Mouse (Mus musculus) liver, adult 2 months (tissue): ENCODE results near the gene Chmp6. TPM values are rescaled to one million over a fixed set of nuclear protein-coding genes. Genes with fewer than 3 reads are reported as not detected.
A peak's percentile ranks its signal among the peaks of the same experiment; 100 is the strongest.

Source experiments
- DNase-seq: peaks from one replicate; pipeline ENCODE4 v3.0.0-alpha.2; 2011; ENCODE audit warnings: low read depth, low spot score; ENCODE audit errors: extremely low read depth
- H3K27ac ChIP-seq: fragments of 200-500 bp; replicated peaks from 2 replicates; pipeline ENCODE4 v1.5.1; 2012; ENCODE audit warnings: low read depth, mild to moderate bottlenecking, control low read depth, inconsistent platforms, low read length; ENCODE audit not compliant: insufficient read depth
- H3K27me3 ChIP-seq: fragments of 200-500 bp; 2 replicates; pipeline ENCODE4 v1.6.1; 2012; ENCODE audit warnings: mild to moderate bottlenecking, moderate library complexity, low read length, inconsistent platforms; ENCODE audit not compliant: control insufficient read depth, insufficient read depth
- H3K36me3 ChIP-seq: fragments of 200-500 bp; 2 replicates; pipeline ENCODE4 v1.6.1; 2012; ENCODE audit warnings: low read length, inconsistent platforms; ENCODE audit not compliant: control insufficient read depth, insufficient read depth
- H3K4me1 ChIP-seq: fragments of 200-500 bp; 2 replicates; pipeline ENCODE4 v1.6.1; 2011; ENCODE audit warnings: low read length; ENCODE audit not compliant: control insufficient read depth, insufficient read depth
- H3K4me3 ChIP-seq: fragments of 200-500 bp; 2 replicates; pipeline ENCODE4 v1.5.1; 2011; ENCODE audit warnings: low read depth, mild to moderate bottlenecking, control low read depth, low read length, moderate library complexity; ENCODE audit not compliant: insufficient read depth
- H3K79me2 ChIP-seq: fragments of 200-500 bp; 2 replicates; pipeline ENCODE4 v1.6.1; 2012; ENCODE audit warnings: inconsistent platforms, mild to moderate bottlenecking, low read length, moderate library complexity; ENCODE audit not compliant: control insufficient read depth, insufficient read depth
- H3K9ac ChIP-seq: fragments of 200-500 bp; 2 replicates; pipeline ENCODE4 v1.6.1; 2012; ENCODE audit warnings: low read depth, mild to moderate bottlenecking, control low read depth, inconsistent platforms, low read length
- CTCF ChIP-seq: fragments of 200-500 bp; IDR thresholded peaks from 2 replicates; pipeline ENCODE4 v1.5.1; 2011; ENCODE audit warnings: low read depth, low read length, control low read depth
- POLR2A ChIP-seq: fragments of 200-500 bp; IDR thresholded peaks from 2 replicates; pipeline ENCODE4 v1.6.1; 2011; ENCODE audit warnings: low read length, control low read depth; ENCODE audit not compliant: insufficient read depth; ENCODE audit errors: extremely low read depth
- WGBS: fragments of 180-500 bp; shearing (Covaris S2); methylation state at CpG from one replicate; pipeline ENCODE4 v1.1.7; 2018; 5-methylcytosine and 5-hydroxymethylcytosine counted together
- polyA plus RNA-seq: library from polyadenylated mRNA; depleted of rRNA; stranded (reverse); fragments of >200 nt; gene quantifications from 2 replicates; pipeline ENCODE4 v1.2.3, GENCODE M21; 2012
- total RNA-seq: library from RNA; depleted of rRNA; stranded (reverse); fragments of >200 nt; gene quantifications from 2 replicates; pipeline ENCODE4 v1.2.3, GENCODE M21; 2014

Chmp6 gene
- total and polyA plus RNA-seq, 2 experiments: 21.6 to 34.2 TPM

- Histone ChIP-seq H3K4me1 (no peaks in the 10 kb centered on the region), H3K36me3 (no peaks in the 10 kb centered on the region; the same call in 1 of the 2 replicates), H3K9ac (no peak overlapping the region), H3K27me3 (no peaks in the 10 kb centered on the region), H3K79me2 (no peaks in the 10 kb centered on the region), H3K27ac (no peak overlapping the region), H3K4me3 (no peak overlapping the region)
- TF ChIP-seq CTCF (no peak), POLR2A (no peak)
- 76% methylated on average over 4 of the region's 4 CpGs for WGBS
- DNase-seq: no peak
These were observed 10.3 kb upstream of the Chmp6 start for GRCm38 (mm10) chr11:119902891-119903290.

- Histone ChIP-seq H3K36me3 (no peaks in the 10 kb centered on the region), H3K9ac (no peak overlapping the region), H3K4me1 (no peaks in the 10 kb centered on the region), H3K27ac (no peak overlapping the region), H3K4me3 (no peak overlapping the region), H3K27me3 (no peaks in the 10 kb centered on the region), H3K79me2 (no peaks in the 10 kb centered on the region)
- TF ChIP-seq POLR2A (no peak), CTCF (peak; percentile 75)
- peak; percentile 28 for DNase-seq
- 31% methylated on average over 5 of the region's 5 CpGs for WGBS
These were observed 8.5 kb upstream of the Chmp6 start for GRCm38 (mm10) chr11:119904621-119905286.

GRCm38 (mm10) chr11:119905794-119906193 lies 7.4 kb upstream of the Chmp6 start:
- Histone ChIP-seq H3K79me2 (no peaks in the 10 kb centered on the region), H3K27ac (no peak overlapping the region), H3K9ac (no peak overlapping the region), H3K27me3 (no peaks in the 10 kb centered on the region), H3K4me1 (no peaks in the 10 kb centered on the region), H3K4me3 (no peak overlapping the region), H3K36me3 (no peaks in the 10 kb centered on the region)
- TF ChIP-seq POLR2A: no peak
- TF ChIP-seq CTCF: no peak
- 75% methylated on average over 5 of the region's 5 CpGs for WGBS
- no peak for DNase-seq

GRCm38 (mm10) chr11:119907006-119907650 lies 6.1 kb upstream of the Chmp6 start:
- TF ChIP-seq CTCF (no peak), POLR2A (no peak)
- 49% methylated on average over 7 of the region's 7 CpGs for WGBS
- Histone ChIP-seq H3K9ac (no peak overlapping the region), H3K4me1 (no peaks in the 10 kb centered on the region), H3K36me3 (no peaks in the 10 kb centered on the region), H3K27me3 (no peaks in the 10 kb centered on the region), H3K79me2 (no peaks in the 10 kb centered on the region), H3K27ac (no peak overlapping the region), H3K4me3 (no peak overlapping the region)
- DNase-seq: no peak

- Histone ChIP-seq H3K36me3 (no peaks in the 10 kb centered on the region), H3K4me3 (no peak overlapping the region), H3K4me1 (no peaks in the 10 kb centered on the region), H3K79me2 (no peaks in the 10 kb centered on the region), H3K27ac (no peak overlapping the region), H3K27me3 (no peaks in the 10 kb centered on the region), H3K9ac (no peak overlapping the region)
- no peak for DNase-seq
- 51% methylated on average over 7 of the region's 7 CpGs for WGBS
- TF ChIP-seq CTCF (no peak), POLR2A (no peak)
These were observed 5.5 kb upstream of the Chmp6 start for GRCm38 (mm10) chr11:119907711-119908110.

GRCm38 (mm10) chr11:119909436-119909835 lies 3.8 kb upstream of the Chmp6 start:
- H3K9ac ChIP-seq: no peak overlapping the region
- DNase-seq: no peak
- H3K4me3 ChIP-seq: no peak overlapping the region
- H3K36me3 ChIP-seq: no peaks in the 10 kb centered on the region
- H3K27ac ChIP-seq: no peak overlapping the region
- H3K79me2 ChIP-seq: no peaks in the 10 kb centered on the region
- 0 out of 2 replicates have a peak, but pooled peaks cover 2% of the 10 kb centered on the region for H3K4me1 ChIP-seq
- no peaks in the 10 kb centered on the region for H3K27me3 ChIP-seq
- TF ChIP-seq CTCF (peak; percentile 93), POLR2A (no peak)
- 1% methylated on average over 5 of the region's 5 CpGs for WGBS
